Mouse (Mus musculus) hindbrain, embryonic 10.5 days (tissue): ENCODE measurements around the gene Tradd. TPM values are rescaled to one million over a fixed set of nuclear protein-coding genes. Genes with fewer than 3 reads are reported as not detected.
"Not testable (repeated sequence)": the region's sequence is repeated elsewhere in the genome, so short reads cannot be mapped to it uniquely, and the experiment has no call there.

ENCODE experiments used
- DNase-seq: peaks from one replicate; pipeline ENCODE4 v3.0.0-alpha.2; 2017; ENCODE audit warnings: low spot score
- H3K27ac ChIP-seq: fragments of 300-500 bp; sonication (generic); 2 replicates; pipeline ENCODE4 v1.5.1; 2016; ENCODE audit warnings: mild to moderate bottlenecking, moderate library complexity
- H3K27me3 ChIP-seq: fragments of 300-500 bp; sonication (generic); 2 replicates; pipeline ENCODE4 v1.6.1; 2016; ENCODE audit warnings: mild to moderate bottlenecking; ENCODE audit not compliant: poor library complexity, insufficient read depth, severe bottlenecking
- H3K36me3 ChIP-seq: fragments of 300-500 bp; sonication (generic); 2 replicates; pipeline ENCODE4 v1.6.1; 2016; ENCODE audit warnings: mild to moderate bottlenecking, moderate library complexity
- H3K4me1 ChIP-seq: fragments of 300-500 bp; sonication (generic); replicated peaks from 2 replicates; pipeline ENCODE4 v1.6.1; 2016; ENCODE audit warnings: mild to moderate bottlenecking
- H3K4me3 ChIP-seq: fragments of 300-500 bp; sonication (generic); 2 replicates; pipeline ENCODE4 v1.5.1; 2016; ENCODE audit warnings: mild to moderate bottlenecking, moderate library complexity
- H3K9me3 ChIP-seq: fragments of 300-500 bp; sonication (generic); 2 replicates; pipeline ENCODE4 v1.6.1; 2016; ENCODE audit warnings: mild to moderate bottlenecking, moderate library complexity
- WGBS: fragments of 180-500 bp; shearing (Covaris S2); methylation state at CpG from one replicate; pipeline ENCODE4 v1.1.7; 2016; 5-methylcytosine and 5-hydroxymethylcytosine counted together
- polyA plus RNA-seq: library from polyadenylated mRNA; unstranded; fragments of >200 nt; fragmentation: Nextera tagmentation; extraction: Ambion mirVana; gene quantifications from 2 replicates; pipeline ENCODE4 v1.2.1, GENCODE M21; 2016

The Tradd gene
- polyA plus RNA-seq, 1 experiment from 2014 or later: 16.3 TPM

- 93% methylated on average over 14 of the region's 14 CpGs for WGBS
- Histone ChIP-seq H3K4me3 (no peak overlapping the region), H3K36me3 (peaks cover 71% of the 10 kb centered on the region), H3K9me3 (no peaks in the 10 kb centered on the region), H3K27me3 (no peaks in the 10 kb centered on the region), H3K4me1 (no peaks in the 10 kb centered on the region), H3K27ac (no peak overlapping the region)
- no peak for DNase-seq
Observed at GRCm38 (mm10) chr8:105237442-105238142, 26.8 kb downstream of the Tradd start.

GRCm38 (mm10) chr8:105235206-105235605 lies 29.2 kb downstream of the Tradd start:
- WGBS: 80% methylated on average over 1 of the region's 1 CpGs
- Histone ChIP-seq H3K27me3 (no peaks in the 10 kb centered on the region), H3K36me3 (peaks cover 54% of the 10 kb centered on the region), H3K27ac (no peak overlapping the region), H3K4me3 (no peak overlapping the region), H3K4me1 (no peaks in the 10 kb centered on the region), H3K9me3 (no peaks in the 10 kb centered on the region)
- no peak for DNase-seq

DNA sequence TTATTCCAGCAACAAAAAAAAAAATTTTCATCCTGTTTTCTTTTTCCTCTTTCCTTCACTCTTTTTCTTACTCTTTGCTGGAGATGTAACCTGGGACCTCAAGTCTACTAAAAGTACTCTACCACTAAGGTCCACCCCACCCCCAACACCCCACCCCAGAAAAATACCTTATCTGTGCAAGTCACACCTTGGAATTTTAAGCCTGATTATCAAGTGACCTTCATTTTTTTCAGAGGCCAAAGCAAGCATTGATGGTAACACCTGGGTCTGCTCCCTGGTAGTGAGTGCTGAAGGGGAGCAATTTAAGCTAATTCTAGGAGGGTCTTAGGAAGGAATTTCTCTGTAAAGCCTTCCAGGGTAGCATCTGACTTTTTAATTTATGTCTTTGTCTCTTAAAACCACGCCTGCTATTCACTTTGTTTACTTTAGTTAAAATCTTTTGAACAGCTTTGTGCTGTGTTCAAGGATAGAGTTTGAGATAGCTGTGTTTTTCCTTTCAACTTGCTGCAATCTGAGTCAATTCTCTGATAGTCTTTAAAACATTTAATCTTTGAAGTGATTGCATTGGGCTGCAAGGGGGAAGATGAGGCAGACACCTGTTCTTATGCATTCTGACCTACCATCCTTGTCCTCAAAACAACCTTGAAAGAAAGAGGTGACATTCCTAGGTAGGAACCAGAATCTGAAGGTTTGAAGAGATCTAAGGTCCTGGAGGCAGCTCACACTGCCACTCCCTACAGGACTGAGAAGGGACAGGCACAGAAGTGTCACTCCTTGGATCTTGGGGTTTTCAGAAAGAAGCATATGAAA lies 31.1 kb downstream of the Tradd start:
- H3K9me3 ChIP-seq: no peaks in the 10 kb centered on the region
- no peak overlapping the region for H3K27ac ChIP-seq
- H3K27me3 ChIP-seq: no peaks in the 10 kb centered on the region
- H3K4me1 ChIP-seq: no peaks in the 10 kb centered on the region
- H3K4me3 ChIP-seq: no peak overlapping the region
- WGBS: 78% methylated on average over 1 of the region's 1 CpGs
- H3K36me3 ChIP-seq: peaks cover 36% of the 10 kb centered on the region
- no peak for DNase-seq

GRCm38 (mm10) chr8:105232321-105232693 lies 32.1 kb downstream of the Tradd start:
- not testable (repeated sequence) for H3K27ac ChIP-seq, H3K4me1 ChIP-seq, DNase-seq, H3K27me3 ChIP-seq, H3K9me3 ChIP-seq, H3K4me3 ChIP-seq
- WGBS: 93% methylated on average over 4 of the region's 4 CpGs
- peaks cover 33% of the 10 kb centered on the region for H3K36me3 ChIP-seq

- WGBS: 88% methylated on average over 12 of the region's 12 CpGs
- H3K36me3 ChIP-seq: peaks cover 31% of the 10 kb centered on the region
- H3K9me3 ChIP-seq: no peaks in the 10 kb centered on the region
- no peaks in the 10 kb centered on the region for H3K4me1 ChIP-seq
- no peak for DNase-seq
- H3K27ac ChIP-seq: no peak overlapping the region
- no peak overlapping the region for H3K4me3 ChIP-seq
- no peaks in the 10 kb centered on the region for H3K27me3 ChIP-seq
Observed at GRCm38 (mm10) chr8:105231503-105232320, 32.7 kb downstream of the Tradd start.

DNA sequence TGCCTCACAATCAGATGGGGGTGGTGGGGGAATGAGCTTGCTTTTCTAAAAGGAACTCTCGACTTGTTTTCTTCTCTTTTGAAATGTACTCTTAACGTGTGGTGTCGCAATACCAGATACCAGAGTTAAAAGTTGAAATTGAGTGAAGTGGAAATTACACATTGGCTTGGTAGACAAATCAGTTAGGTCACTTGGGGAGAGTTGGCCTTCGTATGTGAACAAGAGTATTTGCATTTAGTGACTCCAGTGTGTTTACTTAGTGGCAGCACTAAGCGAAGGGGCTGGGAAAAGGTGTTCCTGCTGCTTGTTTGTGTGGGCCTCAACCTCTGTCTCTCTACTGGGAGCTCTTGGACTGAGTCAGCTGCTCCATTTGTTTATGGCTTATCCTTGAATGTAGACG lies 38.5 kb downstream of the Tradd start:
- no peaks in the 10 kb centered on the region; the same call in 1 of the 2 replicates for H3K36me3 ChIP-seq
- peaks cover 21% of the 10 kb centered on the region for H3K4me1 ChIP-seq
- peak overlapping the region; percentile 91; the same call in 1 of the 2 replicates for H3K27ac ChIP-seq
- 33% methylated on average over 6 of the region's 6 CpGs for WGBS
- no peak for DNase-seq
- no peaks in the 10 kb centered on the region for H3K27me3 ChIP-seq
- no peaks in the 10 kb centered on the region for H3K9me3 ChIP-seq
- peak overlapping the region; percentile 97 for H3K4me3 ChIP-seq

- peak overlapping the region; percentile 97 for H3K4me3 ChIP-seq
- H3K9me3 ChIP-seq: no peaks in the 10 kb centered on the region
- H3K36me3 ChIP-seq: no peaks in the 10 kb centered on the region
- H3K27me3 ChIP-seq: no peaks in the 10 kb centered on the region
- peaks cover 21% of the 10 kb centered on the region for H3K4me1 ChIP-seq
- peak overlapping the region; percentile 91 for H3K27ac ChIP-seq
- 0% methylated on average over 27 of the region's 27 CpGs for WGBS
- DNase-seq: no peak
Observed at GRCm38 (mm10) chr8:105225272-105225593, 39.2 kb downstream of the Tradd start.

DNA sequence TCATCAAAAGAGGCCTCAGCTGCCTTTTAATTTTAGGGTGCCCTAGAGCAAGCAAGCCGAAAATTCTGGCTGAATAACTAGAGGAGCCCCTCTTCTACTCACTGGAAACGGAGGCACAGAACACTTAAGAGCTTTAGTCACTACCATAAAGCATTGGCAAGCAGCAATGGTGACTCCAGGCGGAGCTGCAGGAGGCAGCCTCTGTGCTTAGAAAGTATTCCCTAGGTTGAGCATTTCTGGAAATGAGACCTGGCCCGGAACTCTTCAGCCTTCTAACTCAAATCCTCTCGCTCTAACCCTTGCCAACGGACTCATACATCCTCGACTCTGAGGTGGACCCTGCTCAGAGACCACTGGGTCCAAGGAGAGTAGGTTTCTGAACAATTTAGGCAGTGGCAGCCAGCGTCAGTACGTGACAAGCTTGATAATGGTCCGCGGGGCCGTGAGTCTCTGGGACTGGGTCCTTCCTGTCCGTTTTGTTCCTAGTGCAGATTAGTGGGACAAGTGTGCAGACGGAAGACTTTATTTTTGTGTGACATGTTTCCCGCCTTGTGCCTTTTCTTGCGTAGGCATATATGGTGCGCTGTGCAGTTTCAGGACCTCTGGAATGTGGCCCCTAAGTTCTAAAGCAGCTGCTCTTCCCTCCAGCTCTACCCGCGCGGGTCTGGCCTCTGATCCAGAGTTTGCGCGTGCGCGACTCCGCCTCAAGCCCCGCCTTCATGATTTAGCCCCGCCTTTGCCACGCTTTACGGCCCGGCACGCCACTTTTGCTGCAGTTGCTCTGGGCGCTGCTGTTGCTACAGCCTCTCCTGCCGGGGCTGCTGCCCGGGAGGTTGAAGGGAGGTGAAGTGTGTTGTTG lies 39.8 kb downstream of the Tradd start, which contains the start of gene D230025D16Rik:
TSS of gene D230025D16Rik (plus strand) at position 733 of the 859 bp plus-strand sequence.
- peak; percentile 98 for DNase-seq
- no peaks in the 10 kb centered on the region for H3K9me3 ChIP-seq
- H3K36me3 ChIP-seq: no peaks in the 10 kb centered on the region
- H3K27me3 ChIP-seq: no peaks in the 10 kb centered on the region
- 4% methylated on average over 34 of the region's 34 CpGs for WGBS
- peaks cover 21% of the 10 kb centered on the region for H3K4me1 ChIP-seq
- H3K4me3 ChIP-seq: peak within 1 kb of the TSS; percentile 97
- H3K27ac ChIP-seq: peak within 1 kb of the TSS; percentile 91

- peaks cover 21% of the 10 kb centered on the region for H3K4me1 ChIP-seq
- H3K27me3 ChIP-seq: no peaks in the 10 kb centered on the region
- H3K36me3 ChIP-seq: no peaks in the 10 kb centered on the region
- no peaks in the 10 kb centered on the region for H3K9me3 ChIP-seq
- H3K27ac ChIP-seq: no peak overlapping the region
- no peak for DNase-seq
- 84% methylated on average over 7 of the region's 7 CpGs for WGBS
- 0 out of 2 replicates have a peak overlapping the region, but pooled peaks have one; percentile 97 for H3K4me3 ChIP-seq
Observed at GRCm38 (mm10) chr8:105223850-105224249, 40.6 kb downstream of the Tradd start.

DNA sequence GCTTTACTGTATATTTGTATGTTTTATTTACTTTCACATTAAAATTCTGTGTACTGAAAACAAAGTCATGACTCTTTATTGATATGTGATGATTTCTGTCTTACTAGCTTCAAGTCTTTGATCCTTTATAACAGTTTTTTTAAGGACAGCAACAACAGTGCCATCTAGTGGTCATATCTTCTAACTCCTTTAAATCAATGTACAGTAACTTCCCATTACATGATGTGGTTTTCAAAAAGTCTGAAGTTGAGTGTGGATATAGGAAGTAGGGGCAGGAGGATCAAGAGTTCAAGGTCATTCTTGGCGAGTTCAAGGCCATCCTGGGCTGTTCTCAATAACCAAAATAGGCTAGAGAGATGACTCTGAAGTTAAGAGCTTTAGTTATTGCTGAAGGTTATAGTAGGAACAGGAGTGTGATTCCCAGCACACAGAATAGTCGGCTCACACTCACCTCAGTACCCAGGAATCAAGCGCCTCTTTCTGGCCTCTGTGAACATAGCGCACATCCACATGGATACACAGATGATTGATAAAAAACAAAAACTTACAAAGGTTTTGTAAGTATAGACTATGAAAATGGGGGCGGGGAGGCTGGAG lies 46.4 kb downstream of the Tradd start:
- Histone ChIP-seq H3K36me3 (peaks cover 38% of the 10 kb centered on the region), H3K9me3 (no peaks in the 10 kb centered on the region), H3K4me1 (no peaks in the 10 kb centered on the region), H3K27ac (no peak overlapping the region), H3K4me3 (no peak overlapping the region), H3K27me3 (no peaks in the 10 kb centered on the region)
- DNase-seq: no peak
- WGBS: 82% methylated on average over 5 of the region's 5 CpGs

GRCm38 (mm10) chr8:105214104-105214503 lies 50.3 kb downstream of the Tradd start:
- Histone ChIP-seq H3K36me3 (peaks cover 63% of the 10 kb centered on the region), H3K27me3 (no peaks in the 10 kb centered on the region), H3K4me3 (no peak overlapping the region), H3K27ac (no peak overlapping the region), H3K4me1 (no peaks in the 10 kb centered on the region), H3K9me3 (no peaks in the 10 kb centered on the region)
- no peak for DNase-seq
- 94% methylated on average over 5 of the region's 5 CpGs for whole genome bisulfite sequencing
